Mouse (Mus musculus) neutrophil, adult 59 days (primary cell): Measurements from ENCODE around the gene Dusp7. TPM values are rescaled to one million over a fixed set of nuclear protein-coding genes. Genes with fewer than 3 reads are reported as not detected.

Experiments used
- total RNA-seq, 2 experiments: library from RNA; stranded (reverse); gene quantifications; 1 replicate in 1 of 2; 2 replicates in 1 of 2; pipeline ENCODE4 v1.2.4; 2023

The Dusp7 gene
- 10 to 100 TPM; 23.1 to 29.5 TPM for total RNA-seq

DNA sequence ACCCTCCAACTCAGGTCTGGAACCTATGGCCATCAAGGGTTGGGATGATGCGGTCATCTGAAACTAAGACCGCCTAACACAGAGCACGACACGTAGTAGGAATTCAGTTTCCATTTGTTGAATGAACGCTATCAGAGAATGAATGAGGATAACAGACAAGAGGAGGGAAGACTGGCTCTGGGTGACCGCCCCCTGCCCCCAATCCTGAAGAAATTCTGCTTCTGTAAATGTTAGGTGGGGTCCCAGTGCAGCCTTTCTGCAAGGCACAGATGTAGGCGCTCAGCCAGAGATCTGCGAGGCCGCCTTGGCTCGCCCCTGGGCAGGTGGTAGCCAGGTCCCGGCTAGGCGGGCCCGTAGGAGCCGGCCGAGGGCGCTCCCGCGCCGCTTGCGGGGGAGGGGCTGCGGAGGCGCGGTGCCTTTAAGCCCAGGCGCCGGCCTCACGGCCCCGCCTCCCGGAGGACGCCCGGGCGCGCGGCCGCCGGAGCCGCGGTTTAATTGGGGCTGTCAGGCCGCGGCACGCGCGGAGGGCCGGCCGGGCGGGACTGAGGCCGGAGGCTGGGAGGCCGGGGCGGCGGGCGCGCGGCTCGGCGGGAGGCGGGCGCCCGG is at the start of gene Dusp7:
Gene Dusp7 (plus strand): TSS at position 521 of the 606 bp plus-strand sequence.

Other genes starting within 250 kb of the Dusp7 start
- 1 to 10 TPM; 1.0 to 1.2 TPM for gene Glyctk, start 210.5 kb upstream of the Dusp7 start, total RNA-seq
- gene Wdr82, start 197.7 kb upstream of the Dusp7 start, total RNA-seq, result 10 to 100 TPM; 54.8 to 64.9 TPM
- gene Ppm1m, start 168.9 kb upstream of the Dusp7 start, total RNA-seq, result 100 to 1,000 TPM; 143 to 146 TPM
- 100 to 1,000 TPM; 168 to 177 TPM for gene Twf2, start 165.5 kb upstream of the Dusp7 start, total RNA-seq
- 10 to 100 TPM; 12.3 to 18.3 TPM for gene Tlr9, start 146.0 kb upstream of the Dusp7 start, total RNA-seq
- 100 to 1,000 TPM; 184 to 213 TPM for gene Alas1, start 120.0 kb upstream of the Dusp7 start, total RNA-seq
- gene Poc1a, start 87.6 kb upstream of the Dusp7 start, total RNA-seq, result 10 to 100 TPM; 14.6 to 15.2 TPM
- 100 to 1,000 TPM; 362 to 383 TPM for gene Rpl29, start 60.8 kb downstream of the Dusp7 start, total RNA-seq
- 1 to 10 TPM; 5.0 to 5.1 TPM for gene Acy1, start 69.7 kb downstream of the Dusp7 start, total RNA-seq
- gene Abhd14b, start 78.8 kb downstream of the Dusp7 start, total RNA-seq, result 1 to 10 TPM; 2.5 TPM
- 1 to 10 TPM; 2.7 to 3.0 TPM for gene Abhd14a, start 79.0 kb downstream of the Dusp7 start, total RNA-seq
- gene Pcbp4, start 84.7 kb downstream of the Dusp7 start, total RNA-seq, result 1 to 10 TPM in 1 of 2 experiments, under 1 TPM in 1; 0.71 to 1.5 TPM
- gene Gpr62, start 97.3 kb downstream of the Dusp7 start, total RNA-seq, result not detected
- gene Rrp9, start 107.3 kb downstream of the Dusp7 start, total RNA-seq, result 10 to 100 TPM in 1 of 2 experiments, 1 to 10 TPM in 1; 7.8 to 10.9 TPM
- gene Parp3, start 108.3 kb downstream of the Dusp7 start, total RNA-seq, result 10 to 100 TPM; 20.3 to 20.6 TPM
- gene Iqcf1, start 131.3 kb downstream of the Dusp7 start, total RNA-seq, result not detected
- not detected for gene Iqcf5, start 145.9 kb downstream of the Dusp7 start, total RNA-seq
- not detected for gene Iqcf3, start 193.0 kb downstream of the Dusp7 start, total RNA-seq
- not detected for gene Iqcf4, start 202.4 kb downstream of the Dusp7 start, total RNA-seq